Mouse (Mus musculus): ENCODE results near the gene Chchd3. TPM values are rescaled to one million over a fixed set of nuclear protein-coding genes. Genes with fewer than 3 reads are reported as not detected.

Chchd3 gene
- total and polyA plus RNA-seq, 3 experiments, result 145 to 246 (median 190) TPM

- TF ChIP-seq TAL1 (conservative IDR thresholded peaks at IDR 0.05; ENCODE audit: low read depth, low read length) (no peak), POLR2AphosphoS5 (IDR thresholded peaks at IDR 0.05; ENCODE audit: insufficient replicate concordance, low read depth, low read length) (no peak), GATA1 (IDR thresholded peaks at IDR 0.05; ENCODE audit: borderline replicate concordance, low read length) (no peak)
- ATAC-seq (ENCODE audit: extremely low read depth, insufficient number of reproducible peaks, low FRiP score, poor library complexity, severe bottlenecking) (no peak), DNase-seq (ENCODE audit: low spot score) (no peak)
- H3K36me3 ChIP-seq (replicated peaks), result peaks cover 72% of the 10 kb centered on the region
- no peaks in the 10 kb centered on the region for H3K27me3 ChIP-seq (ENCODE audit: insufficient read depth, low read length)
- no peaks in the 10 kb centered on the region for H3K9me3 ChIP-seq (replicated peaks)
- H3K4me3 ChIP-seq (ENCODE audit: low read depth, low read length), result no peak overlapping the region
- no peaks in the 10 kb centered on the region for H3K4me1 ChIP-seq (ENCODE audit: insufficient read depth, low read depth, low read length)
Observed at GRCm38 (mm10) chr6:33031631-33032030, 28.4 kb downstream of the Chchd3 start.

GRCm38 (mm10) chr6:33028296-33028695 is 31.8 kb downstream of the Chchd3 start:
- ATAC-seq (ENCODE audit: extremely low read depth, insufficient number of reproducible peaks, low FRiP score, poor library complexity, severe bottlenecking) (no peak), DNase-seq (ENCODE audit: low spot score) (no peak)
- no peak for TF ChIP-seq TAL1 (conservative IDR thresholded peaks at IDR 0.05; ENCODE audit: low read depth, low read length)
- TF ChIP-seq GATA2 (IDR thresholded peaks at IDR 0.05; ENCODE audit: borderline replicate concordance, low read depth, low read length), result no peak
- TF ChIP-seq GATA1 (IDR thresholded peaks at IDR 0.05; ENCODE audit: borderline replicate concordance, low read length), result no peak
- TF ChIP-seq CTCF (IDR thresholded peaks at IDR 0.05; ENCODE audit: low read depth, low read length), result no peak
- no peak for TF ChIP-seq POLR2AphosphoS5 (IDR thresholded peaks at IDR 0.05; ENCODE audit: insufficient replicate concordance, low read depth, low read length)
- no peak overlapping the region for H3K4me3 ChIP-seq (ENCODE audit: low read depth, low read length)
- H3K9me3 ChIP-seq (replicated peaks), result no peaks in the 10 kb centered on the region
- peaks cover 49% of the 10 kb centered on the region for H3K36me3 ChIP-seq (replicated peaks)
- no peaks in the 10 kb centered on the region for H3K27me3 ChIP-seq (ENCODE audit: insufficient read depth, low read length)
- H3K4me1 ChIP-seq (ENCODE audit: insufficient read depth, low read depth, low read length), result peaks cover 4% of the 10 kb centered on the region; the same call in 1 of the 2 replicates

DNA sequence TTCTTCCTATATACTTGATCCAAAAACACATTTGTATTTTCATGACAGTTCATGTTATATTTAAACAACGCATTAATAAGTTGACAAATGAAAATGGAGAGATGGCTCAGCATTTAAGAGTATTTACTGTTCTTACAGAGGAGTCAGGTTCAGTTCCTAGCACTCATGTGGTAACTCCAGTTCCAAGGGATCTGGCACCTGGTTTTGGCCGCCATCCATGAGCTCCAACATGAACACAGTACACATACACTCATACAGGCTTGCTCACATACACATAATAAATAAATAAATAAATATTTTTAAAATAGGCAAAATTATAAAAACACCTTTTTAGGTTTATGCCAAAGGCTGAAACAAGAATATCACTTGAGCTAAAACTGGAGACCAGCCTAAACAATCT is 35.0 kb downstream of the Chchd3 start:
- H3K36me3 ChIP-seq (replicated peaks), result peaks cover 37% of the 10 kb centered on the region
- ATAC-seq (ENCODE audit: extremely low read depth, insufficient number of reproducible peaks, low FRiP score, poor library complexity, severe bottlenecking) (no peak), DNase-seq (ENCODE audit: low spot score) (no peak)
- H3K27me3 ChIP-seq (ENCODE audit: insufficient read depth, low read length), result no peaks in the 10 kb centered on the region
- H3K4me1 ChIP-seq (ENCODE audit: insufficient read depth, low read depth, low read length), result peaks cover 4% of the 10 kb centered on the region; the same call in 1 of the 2 replicates
- no peaks in the 10 kb centered on the region for H3K9me3 ChIP-seq (replicated peaks)
- TF ChIP-seq POLR2AphosphoS5 (IDR thresholded peaks at IDR 0.05; ENCODE audit: insufficient replicate concordance, low read depth, low read length), result no peak
- TF ChIP-seq CTCF (IDR thresholded peaks at IDR 0.05; ENCODE audit: low read depth, low read length), result no peak
- TF ChIP-seq TAL1 (conservative IDR thresholded peaks at IDR 0.05; ENCODE audit: low read depth, low read length), result no peak
- no peak for TF ChIP-seq GATA1 (IDR thresholded peaks at IDR 0.05; ENCODE audit: borderline replicate concordance, low read length)
- no peak for TF ChIP-seq GATA2 (IDR thresholded peaks at IDR 0.05; ENCODE audit: borderline replicate concordance, low read depth, low read length)
- no peak overlapping the region for H3K4me3 ChIP-seq (ENCODE audit: low read depth, low read length)

DNA sequence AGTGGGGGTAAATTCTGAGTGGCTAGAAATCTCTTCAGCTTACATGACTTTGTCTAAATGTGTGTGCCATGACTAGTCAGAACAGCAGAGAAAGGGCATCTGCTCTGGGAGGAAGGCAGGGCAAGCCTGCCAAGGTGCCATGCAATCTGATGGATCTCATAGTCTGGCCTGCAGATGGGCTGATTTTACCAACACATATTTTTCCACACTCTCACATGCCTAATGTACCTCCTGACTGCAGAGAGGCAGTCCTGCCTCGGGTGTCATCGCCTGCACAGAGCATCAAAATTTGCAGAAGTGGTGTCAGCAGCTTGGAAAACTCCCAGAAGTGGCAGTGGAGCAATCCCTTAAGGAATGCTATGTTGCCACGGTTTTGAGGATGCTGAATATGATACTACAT is 55.5 kb downstream of the Chchd3 start:
- no peaks in the 10 kb centered on the region for H3K9me3 ChIP-seq (replicated peaks)
- H3K4me1 ChIP-seq (ENCODE audit: insufficient read depth, low read depth, low read length), result no peaks in the 10 kb centered on the region
- TF ChIP-seq POLR2AphosphoS5 (IDR thresholded peaks at IDR 0.05; ENCODE audit: insufficient replicate concordance, low read depth, low read length), result no peak
- no peak for TF ChIP-seq CTCF (IDR thresholded peaks at IDR 0.05; ENCODE audit: low read depth, low read length)
- no peak for TF ChIP-seq GATA2 (IDR thresholded peaks at IDR 0.05; ENCODE audit: borderline replicate concordance, low read depth, low read length)
- TF ChIP-seq GATA1 (IDR thresholded peaks at IDR 0.05; ENCODE audit: borderline replicate concordance, low read length), result no peak
- no peak for TF ChIP-seq TAL1 (conservative IDR thresholded peaks at IDR 0.05; ENCODE audit: low read depth, low read length)
- H3K4me3 ChIP-seq (ENCODE audit: low read depth, low read length), result no peak overlapping the region
- H3K27me3 ChIP-seq (ENCODE audit: insufficient read depth, low read length), result no peaks in the 10 kb centered on the region
- H3K36me3 ChIP-seq (replicated peaks), result peaks cover 68% of the 10 kb centered on the region
- no peak for ATAC-seq (ENCODE audit: extremely low read depth, insufficient number of reproducible peaks, low FRiP score, poor library complexity, severe bottlenecking)
- DNase-seq (ENCODE audit: low spot score), result no peak

GRCm38 (mm10) chr6:33002988-33003387 is 57.1 kb downstream of the Chchd3 start:
- no peaks in the 10 kb centered on the region for H3K4me1 ChIP-seq (ENCODE audit: insufficient read depth, low read depth, low read length)
- TF ChIP-seq GATA2 (IDR thresholded peaks at IDR 0.05; ENCODE audit: borderline replicate concordance, low read depth, low read length), result no peak
- no peak for TF ChIP-seq CTCF (IDR thresholded peaks at IDR 0.05; ENCODE audit: low read depth, low read length)
- TF ChIP-seq TAL1 (conservative IDR thresholded peaks at IDR 0.05; ENCODE audit: low read depth, low read length), result no peak
- TF ChIP-seq GATA1 (IDR thresholded peaks at IDR 0.05; ENCODE audit: borderline replicate concordance, low read length), result no peak
- no peak for TF ChIP-seq POLR2AphosphoS5 (IDR thresholded peaks at IDR 0.05; ENCODE audit: insufficient replicate concordance, low read depth, low read length)
- ATAC-seq (ENCODE audit: extremely low read depth, insufficient number of reproducible peaks, low FRiP score, poor library complexity, severe bottlenecking) (no peak), DNase-seq (ENCODE audit: low spot score) (no peak)
- H3K9me3 ChIP-seq (replicated peaks), result no peaks in the 10 kb centered on the region
- no peaks in the 10 kb centered on the region for H3K27me3 ChIP-seq (ENCODE audit: insufficient read depth, low read length)
- peaks cover 69% of the 10 kb centered on the region for H3K36me3 ChIP-seq (replicated peaks)
- H3K4me3 ChIP-seq (ENCODE audit: low read depth, low read length), result no peak overlapping the region

DNA sequence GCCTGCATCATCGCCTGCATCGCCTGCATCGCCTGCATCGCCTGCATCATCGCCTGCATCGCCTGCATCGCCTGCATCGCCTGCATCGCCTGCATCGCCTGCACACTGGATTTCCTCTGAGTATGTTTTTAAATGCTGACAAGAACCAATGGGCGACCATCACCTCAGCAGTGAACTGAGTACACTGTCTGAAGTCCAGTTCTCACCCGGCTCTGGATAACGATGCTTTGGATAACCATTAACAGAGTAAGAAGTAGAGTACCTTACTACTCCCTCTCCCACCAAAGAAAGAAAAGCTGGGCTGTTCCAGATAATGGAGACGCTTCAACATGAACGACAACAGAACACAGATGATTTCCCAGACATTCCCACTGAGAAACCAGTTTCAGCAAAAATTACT is 58.8 kb downstream of the Chchd3 start:
- no peak overlapping the region for H3K4me3 ChIP-seq (ENCODE audit: low read depth, low read length)
- H3K4me1 ChIP-seq (ENCODE audit: insufficient read depth, low read depth, low read length), result no peaks in the 10 kb centered on the region
- H3K27me3 ChIP-seq (ENCODE audit: insufficient read depth, low read length), result no peaks in the 10 kb centered on the region
- no peak for ATAC-seq (ENCODE audit: extremely low read depth, insufficient number of reproducible peaks, low FRiP score, poor library complexity, severe bottlenecking)
- DNase-seq (ENCODE audit: low spot score), result no peak
- no peaks in the 10 kb centered on the region for H3K9me3 ChIP-seq (replicated peaks)
- TF ChIP-seq POLR2AphosphoS5 (IDR thresholded peaks at IDR 0.05; ENCODE audit: insufficient replicate concordance, low read depth, low read length), result no peak
- no peak for TF ChIP-seq TAL1 (conservative IDR thresholded peaks at IDR 0.05; ENCODE audit: low read depth, low read length)
- TF ChIP-seq GATA2 (IDR thresholded peaks at IDR 0.05; ENCODE audit: borderline replicate concordance, low read depth, low read length), result no peak
- TF ChIP-seq CTCF (IDR thresholded peaks at IDR 0.05; ENCODE audit: low read depth, low read length), result no peak
- TF ChIP-seq GATA1 (IDR thresholded peaks at IDR 0.05; ENCODE audit: borderline replicate concordance, low read length), result no peak
- H3K36me3 ChIP-seq (replicated peaks), result peaks cover 74% of the 10 kb centered on the region

Data from G1E (cell line).